10 mouse cellular contexts compared by ENCODE assay signal in genomic region chr2:172940799-172941163, GRCm38 (mm10). TPM values are rescaled to one million over a fixed set of nuclear protein-coding genes. Genes with fewer than 3 reads are reported as not detected.
DNase-seq lines count a peak whose midpoint lies in the region; ATAC-seq lines count a peak whose summit lies in the region.
"Had no signal": no experiment of that assay in that cellular context is flagged by ENCODE, and none has a peak within 500 bp of the region (broad histone marks: within the 10 kb centered on the region; RNA-seq: fewer than 3 reads in every experiment).

No protein-coding gene starts in this region.

- peak overlapping the region; percentile 64 for H3K9ac ChIP-seq in lung, embryonic 15.5 days
- peak overlapping the region; percentile 53; the same call in 1 of the 2 replicates for H3K9ac ChIP-seq in forebrain, embryonic 14.5 days (ENCODE audit: low read length)
- no peak overlapping the region for H3K9ac ChIP-seq in neural tube, embryonic 15.5 days (replicated peaks)

- no peak for DNase-seq in lung, postnatal 25 days (ENCODE audit: low spot score)
- no peak for DNase-seq in forebrain, embryonic 14.5 days (ENCODE audit: low spot score)
- DNase-seq in limb, embryonic 10.5 days (ENCODE audit: low spot score), result no peak
- no peak for DNase-seq in ovary, postnatal 36 days (ENCODE audit: low spot score)
- no peak for DNase-seq in right cerebral cortex, adult 2 months (ENCODE audit: low spot score in 2 of 2)

- no peaks in the 10 kb centered on the region for H3K9me3 ChIP-seq in lung, embryonic 15.5 days
- no peaks in the 10 kb centered on the region for H3K9me3 ChIP-seq in forebrain, embryonic 14.5 days (replicated peaks; ENCODE audit: control insufficient read depth, low read length)
- no peaks in the 10 kb centered on the region for H3K9me3 ChIP-seq in limb, embryonic 10.5 days (replicated peaks)
- no peaks in the 10 kb centered on the region for H3K9me3 ChIP-seq in neural tube, embryonic 15.5 days (replicated peaks)
- H3K9me3 ChIP-seq: megakaryocyte, embryonic 14.5 days had no signal

- peak overlapping the region; percentile 88 for H3K27ac ChIP-seq in lung, embryonic 15.5 days
- H3K27ac ChIP-seq in forebrain, embryonic 14.5 days (ENCODE audit: low read depth, low read length), result no peak overlapping the region
- peak overlapping the region; percentile 91 for H3K27ac ChIP-seq in limb, embryonic 10.5 days
- H3K27ac ChIP-seq in neural tube, embryonic 15.5 days (replicated peaks), result no peak overlapping the region

- under 1% methylated on average over 13 of the region's 13 CpGs for WGBS in lung, embryonic 15.5 days
- WGBS in forebrain, embryonic 14.5 days, result under 1% methylated on average over 13 of the region's 13 CpGs
- WGBS in limb, embryonic 10.5 days, result under 1% methylated on average over 13 of the region's 13 CpGs
- WGBS in neural tube, embryonic 15.5 days, result 0% methylated on average over 12 of the region's 13 CpGs

- H3K36me3 ChIP-seq in lung, embryonic 15.5 days, result no peaks in the 10 kb centered on the region
- no peaks in the 10 kb centered on the region for H3K36me3 ChIP-seq in forebrain, embryonic 14.5 days (ENCODE audit: control insufficient read depth, insufficient read depth, low read length)
- H3K36me3 ChIP-seq in limb, embryonic 10.5 days, result no peaks in the 10 kb centered on the region
- H3K36me3 ChIP-seq in neural tube, embryonic 15.5 days, result no peaks in the 10 kb centered on the region

- peak overlapping the region; percentile 69 for H3K4me3 ChIP-seq in lung, embryonic 15.5 days
- H3K4me3 ChIP-seq in forebrain, embryonic 14.5 days (ENCODE audit: low read depth, low read length), result peak overlapping the region; percentile 43
- peak overlapping the region; percentile 72 for H3K4me3 ChIP-seq in limb, embryonic 10.5 days
- peak overlapping the region; percentile 45 for H3K4me3 ChIP-seq in neural tube, embryonic 15.5 days (replicated peaks)

- peaks cover 61% of the 10 kb centered on the region for H3K27me3 ChIP-seq in lung, embryonic 15.5 days
- H3K27me3 ChIP-seq in forebrain, embryonic 14.5 days (replicated peaks; ENCODE audit: control insufficient read depth, insufficient read depth, low read length), result peaks cover 62% of the 10 kb centered on the region
- peaks cover 57% of the 10 kb centered on the region for H3K27me3 ChIP-seq in limb, embryonic 10.5 days (ENCODE audit: low read depth, poor library complexity, severe bottlenecking)
- H3K27me3 ChIP-seq in neural tube, embryonic 15.5 days (replicated peaks), result peaks cover 84% of the 10 kb centered on the region

- H3K4me2 ChIP-seq in lung, embryonic 15.5 days, result peak overlapping the region; percentile 100
- H3K4me2 ChIP-seq in forebrain, embryonic 14.5 days (ENCODE audit: low read length), result peak overlapping the region; percentile 93
- peak overlapping the region; percentile 85 for H3K4me2 ChIP-seq in neural tube, embryonic 15.5 days

- H3K4me1 ChIP-seq in lung, embryonic 15.5 days, result peaks cover 52% of the 10 kb centered on the region
- peaks cover 18% of the 10 kb centered on the region for H3K4me1 ChIP-seq in forebrain, embryonic 14.5 days (ENCODE audit: control insufficient read depth, insufficient read depth, low read length)
- peaks cover 78% of the 10 kb centered on the region for H3K4me1 ChIP-seq in limb, embryonic 10.5 days
- H3K4me1 ChIP-seq in neural tube, embryonic 15.5 days, result peaks cover 46% of the 10 kb centered on the region

- ATAC-seq in lung, embryonic 15.5 days (ENCODE audit: borderline replicate concordance, extremely low read depth, low FRiP score, low TSS enrichment), result no peak
- ATAC-seq in forebrain, embryonic 14.5 days, result no peak
- peak; percentile 26; the same call in 1 of the 2 replicates for ATAC-seq in neural tube, embryonic 15.5 days (ENCODE audit: low FRiP score)
- ATAC-seq in activated CD4-positive, CD25-positive, alpha-beta regulatory T cell, adult 4 months, result no peak

RNA-seq across cellular contexts. Expression of gene Bmp7, which starts 0.7 kb away (rescaled TPM):
- 6.7 and 7.8 TPM in 2 replicates for polyA plus RNA-seq in lung, embryonic 15.5 days (2015; fragmentation: Nextera tagmentation; extraction: Ambion mirVana)
- polyA plus RNA-seq in forebrain, embryonic 14.5 days (2014; fragmentation: Nextera tagmentation; extraction: Ambion mirVana), result 8.7 and 11.4 TPM in 2 replicates
- 31.3 and 39.5 TPM in 2 replicates for polyA plus RNA-seq in limb, embryonic 10.5 days (2016; fragmentation: Nextera tagmentation; extraction: Ambion mirVana)
- polyA plus RNA-seq in neural tube, embryonic 15.5 days (2015; fragmentation: Nextera tagmentation; extraction: Ambion mirVana), result 13.4 and 13.7 TPM in 2 replicates
- 10 to 100 TPM; 11.5 to 17.0 TPM for polyA plus RNA-seq in activated CD4-positive, CD25-positive, alpha-beta regulatory T cell, adult 4 months (2017; shearing (Covaris generic))
- polyA plus RNA-seq: erythroblast, embryonic 14.5 days had no signal

RNA-seq across cellular contexts. Expression of gene Spo11, which starts 36.7 kb away (rescaled TPM):
- 0.06 and 0.22 TPM in 2 replicates for polyA plus RNA-seq in lung, embryonic 15.5 days (2015; fragmentation: Nextera tagmentation; extraction: Ambion mirVana)
- polyA plus RNA-seq in forebrain, embryonic 14.5 days (2014; fragmentation: Nextera tagmentation; extraction: Ambion mirVana), result 0.95 and 1.5 TPM in 2 replicates
- 0.36 and 0.79 TPM in 2 replicates for polyA plus RNA-seq in limb, embryonic 10.5 days (2016; fragmentation: Nextera tagmentation; extraction: Ambion mirVana)
- polyA plus RNA-seq in neural tube, embryonic 15.5 days (2015; fragmentation: Nextera tagmentation; extraction: Ambion mirVana), result 0.44 and 1.1 TPM in 2 replicates
- 1 to 10 TPM; 3.5 to 5.2 TPM for polyA plus RNA-seq in activated CD4-positive, CD25-positive, alpha-beta regulatory T cell, adult 4 months (2017; shearing (Covaris generic))

RNA-seq across cellular contexts. Expression of gene Rae1, which starts 59.1 kb away (rescaled TPM):
- polyA plus RNA-seq in lung, embryonic 15.5 days (2015; fragmentation: Nextera tagmentation; extraction: Ambion mirVana), result 122 and 123 TPM in 2 replicates
- 148 and 156 TPM in 2 replicates for polyA plus RNA-seq in forebrain, embryonic 14.5 days (2014; fragmentation: Nextera tagmentation; extraction: Ambion mirVana)
- polyA plus RNA-seq in limb, embryonic 10.5 days (2016; fragmentation: Nextera tagmentation; extraction: Ambion mirVana), result 179 and 196 TPM in 2 replicates
- polyA plus RNA-seq in neural tube, embryonic 15.5 days (2015; fragmentation: Nextera tagmentation; extraction: Ambion mirVana), result 109 and 117 TPM in 2 replicates
- polyA plus RNA-seq in activated CD4-positive, CD25-positive, alpha-beta regulatory T cell, adult 4 months (2017; shearing (Covaris generic)), result 10 to 100 TPM; 54.5 to 63.6 TPM

Comparison
In these comparisons a context has a peak if more than half of its experiments do, and no peak if none do; other contexts are left out.
1. H3K27ac ChIP-seq: peak in lung, embryonic 15.5 days (single experiment) and limb, embryonic 10.5 days (single experiment); none in forebrain, embryonic 14.5 days (single experiment) and neural tube, embryonic 15.5 days (single experiment).
2. Peak in every context shown above with its lines, with median percentiles within 50 percentile points of each other: H3K4me2 ChIP-seq and H3K4me3 ChIP-seq.